Mouse (Mus musculus) heart, embryonic 14.5 days (tissue): Measurements from ENCODE around the gene Arrb1. TPM values are rescaled to one million over a fixed set of nuclear protein-coding genes. Genes with fewer than 3 reads are reported as not detected.
A peak's percentile ranks its signal among the peaks of the same experiment; 100 is the strongest.

Experiments
- ATAC-seq: fragments of 200-750 bp; cut with Nextera tagmentation; 2 replicates; pipeline ENCODE4 v1.8.0; 2017; ENCODE audit warnings: low read depth, moderate TSS enrichment; ENCODE audit not compliant: insufficient number of reproducible peaks, insufficient read depth, low FRiP score
- H3K27ac ChIP-seq, 2 experiments: fragments of 200-500 bp in 1 of 2; fragments of 300-500 bp in 1 of 2; sonication (generic) in 1 of 2; replicated peaks in 1 of 2; 2 replicates each; pipeline ENCODE4 v1.5.1; 2012 to 2014; ENCODE audit warnings: low read depth in 2 of 2, low read length in 2 of 2, control low read depth in 1 of 2, mild to moderate bottlenecking in 1 of 2, mixed read lengths in 1 of 2; ENCODE audit not compliant: control insufficient read depth in 1 of 2, insufficient read depth in 1 of 2
- H3K27me3 ChIP-seq: fragments of 300-500 bp; sonication (generic); 2 replicates; pipeline ENCODE4 v1.6.1; 2014; ENCODE audit warnings: mild to moderate bottlenecking, low read length, control low read depth; ENCODE audit not compliant: control insufficient read depth, insufficient read depth
- H3K36me3 ChIP-seq: fragments of 300-500 bp; sonication (generic); 2 replicates; pipeline ENCODE4 v1.6.1; 2014; ENCODE audit warnings: mild to moderate bottlenecking, control low read depth, low read length, mixed read lengths; ENCODE audit not compliant: control insufficient read depth, insufficient read depth
- H3K4me1 ChIP-seq, 2 experiments: fragments of 200-500 bp in 1 of 2; fragments of 300-500 bp in 1 of 2; sonication (generic) in 1 of 2; 2 replicates each; pipeline ENCODE4 v1.6.1; 2012 to 2014; ENCODE audit warnings: low read length in 2 of 2, control low read depth in 1 of 2, mixed read lengths in 1 of 2; ENCODE audit not compliant: control insufficient read depth in 2 of 2, insufficient read depth in 2 of 2
- H3K4me2 ChIP-seq: fragments of 300-500 bp; sonication (generic); 2 replicates; pipeline ENCODE4 v1.6.1; 2014; ENCODE audit warnings: mild to moderate bottlenecking, low read length
- H3K4me3 ChIP-seq, 2 experiments: fragments of 200-500 bp in 1 of 2; fragments of 300-500 bp in 1 of 2; sonication (generic) in 1 of 2; 2 replicates each; pipeline ENCODE4 v1.5.1; 2012 to 2014; ENCODE audit warnings: low read length in 2 of 2, mild to moderate bottlenecking in 2 of 2, control low read depth in 1 of 2, low read depth in 1 of 2, moderate library complexity in 1 of 2; ENCODE audit not compliant: control insufficient read depth in 1 of 2, insufficient read depth in 1 of 2
- H3K9ac ChIP-seq: fragments of 300-500 bp; sonication (generic); 2 replicates; pipeline ENCODE4 v1.6.1; 2014; ENCODE audit warnings: mild to moderate bottlenecking, low read length
- H3K9me3 ChIP-seq: fragments of 300-500 bp; sonication (generic); 2 replicates; pipeline ENCODE4 v1.6.1; 2016; ENCODE audit warnings: low read length, control low read depth; ENCODE audit not compliant: control insufficient read depth
- WGBS: fragments of 180-500 bp; shearing (Covaris S2); extraction: QIAGEN DNeasy Blood & Tissue Kit; methylation state at CpG from one replicate; pipeline ENCODE4 v1.1.7; 2014; 5-methylcytosine and 5-hydroxymethylcytosine counted together
- polyA plus RNA-seq: library from polyadenylated mRNA; unstranded; fragments of >200 nt; fragmentation: Nextera tagmentation; extraction: Ambion mirVana; gene quantifications from 2 replicates; pipeline ENCODE4 v1.2.1, GENCODE M21; 2014

The Arrb1 gene
- polyA plus RNA-seq, 1 experiment from 2014 or later: 4.1 TPM

GRCm38 (mm10) chr7:99606766-99607165, 71.5 kb downstream of the Arrb1 start:
- 84% methylated on average over 3 of the region's 3 CpGs for WGBS
- no peak overlapping the region for H3K27ac ChIP-seq
- no peaks in the 10 kb centered on the region for H3K4me1 ChIP-seq

GRCm38 (mm10) chr7:99607632-99608031, 72.4 kb downstream of the Arrb1 start:
- Histone ChIP-seq H3K9me3 (no peaks in the 10 kb centered on the region), H3K27me3 (no peaks in the 10 kb centered on the region), H3K4me3 (no peak overlapping the region), H3K27ac (no peak overlapping the region), H3K36me3 (peaks cover 7% of the 10 kb centered on the region; the same call in 1 of the 2 replicates), H3K4me1 (no peaks in the 10 kb centered on the region), H3K4me2 (no peak overlapping the region), H3K9ac (no peak overlapping the region)
- no peak for ATAC-seq
- 59% methylated on average over 2 of the region's 2 CpGs for WGBS

More at GRCm38 (mm10) chr7:99606766-99607165, 71.5 kb downstream of the Arrb1 start:
- no peak overlapping the region for H3K9ac ChIP-seq
- H3K4me3 ChIP-seq: no peak overlapping the region
- no peak overlapping the region for H3K4me2 ChIP-seq
- no peak for ATAC-seq
- H3K36me3 ChIP-seq: peaks cover 11% of the 10 kb centered on the region; the same call in 1 of the 2 replicates
- H3K27me3 ChIP-seq: no peaks in the 10 kb centered on the region
- no peaks in the 10 kb centered on the region for H3K9me3 ChIP-seq

- Histone ChIP-seq H3K36me3 (no peaks in the 10 kb centered on the region), H3K4me3 (no peak overlapping the region), H3K27me3 (peaks cover 23% of the 10 kb centered on the region), H3K9ac (no peak overlapping the region), H3K27ac (no peak overlapping the region), H3K9me3 (no peaks in the 10 kb centered on the region), H3K4me2 (no peak overlapping the region), H3K4me1 (no peaks in the 10 kb centered on the region)
- 53% methylated on average over 2 of the region's 2 CpGs for WGBS
- no peak for ATAC-seq
Observed at GRCm38 (mm10) chr7:99618264-99618663, 83.0 kb downstream of the Arrb1 start.

- no peak for ATAC-seq
- 13% methylated on average over 3 of the region's 3 CpGs for WGBS
- Histone ChIP-seq H3K4me2 (no peak overlapping the region), H3K9ac (no peak overlapping the region), H3K36me3 (no peaks in the 10 kb centered on the region), H3K27me3 (peaks cover 29% of the 10 kb centered on the region), H3K4me1 (no peaks in the 10 kb centered on the region), H3K4me3 (no peak overlapping the region), H3K27ac (no peak overlapping the region), H3K9me3 (no peaks in the 10 kb centered on the region)
Observed at GRCm38 (mm10) chr7:99618860-99619259, 83.6 kb downstream of the Arrb1 start.

- Histone ChIP-seq H3K4me1 (peaks cover 2 to 17% of the 10 kb centered on the region in 2 experiments; a peak in 3 of 4 replicates), H3K27me3 (peaks cover 83% of the 10 kb centered on the region)
- peak; percentile 58; the same call in 1 of the 2 replicates for ATAC-seq
Observed at GRCm38 (mm10) chr7:99625722-99626375, 90.6 kb downstream of the Arrb1 start.

GRCm38 (mm10) chr7:99626376-99627270, 91.4 kb downstream of the Arrb1 start, which contains the start of gene Tpbgl:
Gene Tpbgl, minus strand, starts transcription at chr7:99627103.
- Histone ChIP-seq H3K36me3 (no peaks in the 10 kb centered on the region), H3K27me3 (peaks cover 83% of the 10 kb centered on the region), H3K4me3 (peak within 1 kb of the TSS; percentile 44 to 51), H3K4me1 (peaks cover 2 to 17% of the 10 kb centered on the region in 2 experiments; a peak in 3 of 4 replicates), H3K9me3 (no peaks in the 10 kb centered on the region), H3K27ac (no peak within 1 kb of the TSS), H3K4me2 (peak within 1 kb of the TSS; percentile 96), H3K9ac (peak within 1 kb of the TSS; percentile 55)
- no peak; the same call in 1 of the 2 replicates for ATAC-seq
- under 1% methylated on average over 78 of the region's 83 CpGs for WGBS

More at GRCm38 (mm10) chr7:99625722-99626375, 90.6 kb downstream of the Arrb1 start:
- peak overlapping the region; percentile 96 for H3K4me2 ChIP-seq
- H3K27ac ChIP-seq: no peak overlapping the region
- peak overlapping the region; percentile 44 to 51 for H3K4me3 ChIP-seq
- WGBS: under 1% methylated on average over 76 of the region's 81 CpGs
- no peaks in the 10 kb centered on the region for H3K9me3 ChIP-seq
- no peaks in the 10 kb centered on the region for H3K36me3 ChIP-seq
- peak overlapping the region; percentile 55 for H3K9ac ChIP-seq

- WGBS: 8% methylated on average over 7 of the region's 7 CpGs
- Histone ChIP-seq H3K36me3 (no peaks in the 10 kb centered on the region), H3K27me3 (peaks cover 84% of the 10 kb centered on the region), H3K4me1 (peaks cover 2 to 17% of the 10 kb centered on the region in 2 experiments; a peak in 3 of 4 replicates), H3K4me2 (peak overlapping the region; percentile 96; the same call in 1 of the 2 replicates), H3K9ac (no peak overlapping the region), H3K9me3 (no peaks in the 10 kb centered on the region), H3K4me3 (no peak overlapping the region), H3K27ac (no peak overlapping the region)
- ATAC-seq: no peak
Observed at GRCm38 (mm10) chr7:99627366-99627765, 92.1 kb downstream of the Arrb1 start.
